Comparison of ENCODE assay signal across 27 mouse cellular contexts in the genomic region with DNA sequence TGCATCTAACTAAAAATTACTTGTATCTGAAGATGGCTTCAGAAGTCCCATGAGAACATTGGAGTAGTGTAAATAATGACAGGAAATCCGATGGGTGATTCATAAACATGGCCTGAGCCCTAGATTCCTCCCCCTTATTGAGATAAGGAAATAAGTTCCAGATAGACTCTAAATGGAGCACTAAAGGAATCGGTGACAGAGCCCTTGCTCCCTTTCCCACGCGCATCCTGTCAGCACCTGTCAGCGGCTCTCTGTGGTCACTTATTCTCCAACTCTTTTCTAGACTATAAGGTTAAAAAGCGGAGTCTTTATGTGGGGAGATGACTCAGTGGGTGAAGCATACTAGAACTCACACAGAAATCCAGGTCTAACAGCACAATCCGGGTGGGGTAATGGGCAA.
DNase-seq lines count a peak whose midpoint lies in the region; ATAC-seq and TF ChIP-seq lines count a peak whose summit lies in the region.
"Had no signal": no experiment of that assay in that cellular context is flagged by ENCODE, and none has a peak within 500 bp of the region (broad histone marks: within the 10 kb centered on the region; RNA-seq: fewer than 3 reads in every experiment).

No protein-coding gene starts in this region.

- no peaks in the 10 kb centered on the region for H3K79me2 ChIP-seq in myocyte (ENCODE audit: control insufficient read depth, insufficient read depth)

- no peak overlapping the region for H3K4me2 ChIP-seq in intestine, embryonic 14.5 days (ENCODE audit: low read length)
- no peak overlapping the region for H3K4me2 ChIP-seq in intestine, postnatal 0 days (replicated peaks; ENCODE audit: low read depth)
- no peak overlapping the region for H3K4me2 ChIP-seq in liver, postnatal 0 days (ENCODE audit: low read depth, low read length)
- H3K4me2 ChIP-seq in liver, embryonic 12.5 days: no peak overlapping the region
- H3K4me2 ChIP-seq in myocyte (ENCODE audit: low read depth): peak overlapping the region; percentile 55
- H3K4me2 ChIP-seq: embryonic facial prominence, embryonic 13.5 days; forebrain, embryonic 12.5 days; forebrain, embryonic 15.5 days; heart, embryonic 11.5 days; hindbrain, embryonic 15.5 days; intestine, embryonic 15.5 days had no signal

- H3K9me3 ChIP-seq in intestine, embryonic 14.5 days (ENCODE audit: control insufficient read depth, low read length): no peaks in the 10 kb centered on the region
- no peaks in the 10 kb centered on the region for H3K9me3 ChIP-seq in intestine, postnatal 0 days (ENCODE audit: control insufficient read depth)
- H3K9me3 ChIP-seq in liver, postnatal 0 days (ENCODE audit: low read length): no peaks in the 10 kb centered on the region
- H3K9me3 ChIP-seq in liver, embryonic 12.5 days (replicated peaks): no peaks in the 10 kb centered on the region
- H3K9me3 ChIP-seq: embryonic facial prominence, embryonic 10.5 days; embryonic facial prominence, embryonic 13.5 days; forebrain, embryonic 12.5 days; forebrain, embryonic 15.5 days; hindbrain, embryonic 15.5 days; intestine, embryonic 15.5 days had no signal

- no peak for TF ChIP-seq POLR2A in myocyte (IDR thresholded peaks at IDR 0.05; ENCODE audit: insufficient read length, low read depth)

- H3K27me3 ChIP-seq in intestine, embryonic 14.5 days (replicated peaks; ENCODE audit: control insufficient read depth, insufficient read depth, low read length): no peaks in the 10 kb centered on the region
- no peaks in the 10 kb centered on the region for H3K27me3 ChIP-seq in intestine, postnatal 0 days (replicated peaks; ENCODE audit: control insufficient read depth, insufficient read depth, low read length)
- H3K27me3 ChIP-seq in liver, postnatal 0 days (ENCODE audit: insufficient read depth, low read length): no peaks in the 10 kb centered on the region
- H3K27me3 ChIP-seq in liver, embryonic 12.5 days (replicated peaks): no peaks in the 10 kb centered on the region
- H3K27me3 ChIP-seq in myocyte (ENCODE audit: control insufficient read depth, insufficient read depth, insufficient read length): no peaks in the 10 kb centered on the region
- H3K27me3 ChIP-seq: embryonic facial prominence, embryonic 13.5 days; forebrain, embryonic 12.5 days; forebrain, embryonic 15.5 days; hindbrain, embryonic 15.5 days; intestine, embryonic 15.5 days had no signal

- H3K27ac ChIP-seq in intestine, embryonic 14.5 days (ENCODE audit: low read depth): no peak overlapping the region
- H3K27ac ChIP-seq in intestine, postnatal 0 days (ENCODE audit: low read depth, low read length): no peak overlapping the region
- no peak overlapping the region for H3K27ac ChIP-seq in liver, postnatal 0 days (ENCODE audit: low read depth)
- no peak overlapping the region for H3K27ac ChIP-seq in liver, embryonic 12.5 days
- H3K27ac ChIP-seq: embryonic facial prominence, embryonic 10.5 days; embryonic facial prominence, embryonic 13.5 days; forebrain, embryonic 12.5 days; forebrain, embryonic 15.5 days; heart, adult 2 months; intestine, embryonic 15.5 days had no signal

- no peak overlapping the region for H3K4me3 ChIP-seq in intestine, embryonic 14.5 days (ENCODE audit: low read depth, low read length)
- no peak overlapping the region for H3K4me3 ChIP-seq in intestine, postnatal 0 days (ENCODE audit: low read depth, low read length)
- no peak overlapping the region for H3K4me3 ChIP-seq in liver, postnatal 0 days (ENCODE audit: low read depth, low read length)
- no peak overlapping the region for H3K4me3 ChIP-seq in liver, embryonic 12.5 days
- H3K4me3 ChIP-seq in myocyte: no peak overlapping the region
- H3K4me3 ChIP-seq: embryonic facial prominence, embryonic 10.5 days; embryonic facial prominence, embryonic 13.5 days; erythroblast, embryonic 14.5 days; forebrain, embryonic 12.5 days; forebrain, embryonic 15.5 days; heart, adult 2 months; hindbrain, embryonic 15.5 days; intestine, embryonic 15.5 days had no signal

- no peak for TF ChIP-seq CTCF in intestine, postnatal 0 days (IDR thresholded peaks at IDR 0.05; ENCODE audit: low read depth)
- TF ChIP-seq CTCF in liver, postnatal 0 days (IDR thresholded peaks at IDR 0.05; ENCODE audit: low read depth): no peak

- no peaks in the 10 kb centered on the region for H3K4me1 ChIP-seq in intestine, embryonic 14.5 days (replicated peaks; ENCODE audit: control insufficient read depth, insufficient read depth, low read length)
- 0 out of 2 replicates have a peak, but pooled peaks cover 7% of the 10 kb centered on the region for H3K4me1 ChIP-seq in intestine, postnatal 0 days (replicated peaks; ENCODE audit: control insufficient read depth, insufficient read depth, low read length)
- H3K4me1 ChIP-seq in liver, postnatal 0 days (ENCODE audit: insufficient read depth): no peaks in the 10 kb centered on the region
- no peaks in the 10 kb centered on the region for H3K4me1 ChIP-seq in liver, embryonic 12.5 days
- H3K4me1 ChIP-seq: embryonic facial prominence, embryonic 10.5 days; intestine, embryonic 15.5 days had no signal

- 0 out of 2 replicates have a peak, but pooled peaks have one; percentile 26 for TF ChIP-seq EP300 in liver, postnatal 0 days (IDR thresholded peaks at IDR 0.05; ENCODE audit: low read depth)

- no peaks in the 10 kb centered on the region; the same call in 1 of the 2 replicates for H3K36me3 ChIP-seq in intestine, embryonic 14.5 days (ENCODE audit: control insufficient read depth, insufficient read depth, low read length)
- H3K36me3 ChIP-seq in intestine, postnatal 0 days (ENCODE audit: control insufficient read depth, insufficient read depth): no peaks in the 10 kb centered on the region
- no peaks in the 10 kb centered on the region for H3K36me3 ChIP-seq in liver, postnatal 0 days (replicated peaks; ENCODE audit: insufficient read depth, low read length)
- H3K36me3 ChIP-seq in liver, embryonic 12.5 days: no peaks in the 10 kb centered on the region
- H3K36me3 ChIP-seq in myocyte (ENCODE audit: control insufficient read depth, insufficient read depth): no peaks in the 10 kb centered on the region
- H3K36me3 ChIP-seq: embryonic facial prominence, embryonic 10.5 days; embryonic facial prominence, embryonic 13.5 days; forebrain, embryonic 12.5 days; forebrain, embryonic 15.5 days; hindbrain, embryonic 15.5 days; intestine, embryonic 15.5 days had no signal

- whole genome bisulfite sequencing in intestine, embryonic 14.5 days: 78% methylated on average over 7 of the region's 7 CpGs
- 76% methylated on average over 7 of the region's 7 CpGs for WGBS in intestine, postnatal 0 days
- WGBS in liver, postnatal 0 days (ENCODE audit: insufficient replicate concordance): 74% methylated on average over 7 of the region's 7 CpGs
- WGBS in liver, embryonic 12.5 days (ENCODE audit: insufficient replicate concordance): 66% methylated on average over 7 of the region's 7 CpGs

- peak; percentile 24 for DNase-seq in intestine, embryonic 14.5 days (ENCODE audit: low spot score)
- peak; percentile 8 for DNase-seq in liver, postnatal 0 days
- peak; percentile 63 for DNase-seq in 416B (ENCODE audit: low read depth)
- DNase-seq in frontal cortex, postnatal 25 days (ENCODE audit: low spot score in 2 of 2): no peak
- DNase-seq: adrenal gland, adult 8-10 months; B cell, adult 2 months; cerebellum, adult 11-12 months; cerebellum, adult 8-10 months; cerebellum, postnatal 36 days; embryo, embryonic 11 days; gastrocnemius, postnatal 10 days; gastrocnemius, postnatal 36 days; heart, adult 2 months; heart, postnatal 10 days; heart, postnatal 36 days had no signal

- no peak overlapping the region for H3ac ChIP-seq in myocyte (ENCODE audit: control insufficient read depth, insufficient read length)

- H3K9ac ChIP-seq in intestine, embryonic 14.5 days (ENCODE audit: low read length): no peak overlapping the region
- H3K9ac ChIP-seq in intestine, postnatal 0 days (ENCODE audit: low read depth, low read length): no peak overlapping the region
- no peak overlapping the region for H3K9ac ChIP-seq in liver, postnatal 0 days (replicated peaks)
- no peak overlapping the region for H3K9ac ChIP-seq in liver, embryonic 12.5 days
- H3K9ac ChIP-seq: embryonic facial prominence, embryonic 13.5 days; forebrain, embryonic 12.5 days; forebrain, embryonic 15.5 days; hindbrain, embryonic 15.5 days; intestine, embryonic 15.5 days had no signal

- ATAC-seq in intestine, embryonic 14.5 days (replicated peaks; ENCODE audit: low FRiP score, low TSS enrichment, low read depth): no peak
- ATAC-seq in intestine, postnatal 0 days: no peak
- ATAC-seq in liver, postnatal 0 days: no peak
- ATAC-seq in liver, embryonic 12.5 days: no peak
- ATAC-seq: activated CD4-positive, CD25-positive, alpha-beta regulatory T cell, adult 4 months; forebrain, embryonic 15.5 days; intestine, embryonic 15.5 days had no signal

TF ChIP-seq in myocyte, 11 proteins besides CTCF, POLR2A, EP300 and RAD21:
- TF ChIP-seq MYOD1 (IDR thresholded peaks at IDR 0.05; ENCODE audit: control insufficient read depth in 1 of 3, insufficient read length in 2 of 3, low read depth in 2 of 3) (peak in 2 of 3 experiments; percentile 19 to 51), MYOG (IDR thresholded peaks at IDR 0.05; ENCODE audit: control insufficient read depth in 1 of 3, insufficient read depth in 1 of 3, insufficient read length in 2 of 3, low read depth in 2 of 3) (no peak), TCF3 (IDR thresholded peaks at IDR 0.05; ENCODE audit: insufficient read length, low read depth) (no peak)

Comparison
In these comparisons a context has a peak if more than half of its experiments do, and no peak if none do; other contexts are left out.
1. DNase-seq: peak in intestine, embryonic 14.5 days (single experiment), liver, postnatal 0 days (single experiment) and 416B (single experiment); none in frontal cortex, postnatal 25 days (0 of 2).